Mouse (Mus musculus) C2C12 (cell line): ENCODE data around the gene Asic2.

Experiments used
- CEBPB ChIP-seq: IDR thresholded peaks from one replicate; pipeline ENCODE4 v1.6.1; 2011; ENCODE audit warnings: low read depth, mild to moderate bottlenecking, control low read depth, moderate library complexity
- CTCF ChIP-seq: IDR thresholded peaks from one replicate; pipeline ENCODE4 v1.5.1; 2011; ENCODE audit not compliant: control insufficient read depth, insufficient read depth, insufficient read length
- USF1 ChIP-seq: IDR thresholded peaks from one replicate; pipeline ENCODE4 v1.6.1; 2011; ENCODE audit warnings: low read depth, mild to moderate bottlenecking, control low read depth, moderate library complexity

DNA sequence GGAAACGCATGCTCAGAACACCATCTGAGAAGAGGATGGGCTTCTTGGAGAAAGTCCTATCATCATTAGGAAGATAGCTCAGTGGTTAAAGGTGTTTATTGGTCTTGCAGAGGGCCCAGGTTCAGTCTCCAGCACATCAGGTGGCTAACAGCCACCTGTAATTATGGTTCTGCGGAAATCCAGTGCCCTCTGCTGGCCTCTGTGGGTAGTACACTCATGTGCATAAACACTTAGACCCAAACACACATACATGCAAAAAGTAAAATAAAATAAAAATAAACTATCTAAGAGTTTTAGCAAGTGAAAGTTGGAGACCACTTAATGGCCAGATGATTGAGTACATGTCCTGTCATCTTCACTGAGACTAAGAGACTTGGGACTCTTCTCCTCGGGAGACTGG, 603.8 kb downstream of the Asic2 start:
- TF ChIP-seq CTCF (no peak), CEBPB (no peak), USF1 (no peak)
